Mouse (Mus musculus): Measurements from ENCODE around the gene Aldob. TPM values are rescaled to one million over a fixed set of nuclear protein-coding genes. Genes with fewer than 3 reads are reported as not detected.

Aldob gene
- polyA plus RNA-seq, 1 experiment, result 46.9 TPM

DNA sequence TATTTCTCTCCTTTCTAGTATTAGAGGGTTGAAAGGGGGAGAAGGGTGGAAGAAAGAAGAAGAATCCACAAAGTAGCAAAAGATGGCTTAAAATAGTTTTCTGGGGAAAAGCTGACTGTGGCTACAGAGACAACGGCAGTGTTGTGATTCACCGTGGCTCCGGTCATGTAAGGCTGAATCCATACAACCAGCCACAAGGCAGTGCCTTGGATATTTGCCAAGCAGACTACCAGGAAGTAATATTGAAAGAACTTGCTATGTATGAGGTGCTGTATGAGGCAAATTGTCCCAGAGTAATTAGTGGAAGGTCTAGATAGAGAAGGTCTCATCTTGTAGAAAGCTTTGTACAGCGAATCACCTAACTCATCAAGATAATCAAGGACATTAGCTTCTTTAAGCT is 22.8 kb upstream of the Aldob start:
- 84% methylated on average over 4 of the region's 4 CpGs for WGBS
- no peaks in the 10 kb centered on the region for H3K4me1 ChIP-seq (ENCODE audit: control insufficient read depth, insufficient read depth, low read length)
- no peak overlapping the region for H3K27ac ChIP-seq (ENCODE audit: control insufficient read depth, insufficient read depth, low read depth, low read length, poor library complexity)
- TF ChIP-seq CTCF (IDR thresholded peaks at IDR 0.05; ENCODE audit: control insufficient read depth, insufficient read depth, low read length) (no peak), POLR2A (IDR thresholded peaks at IDR 0.05; ENCODE audit: borderline replicate concordance, control insufficient read depth, low read depth, low read length) (no peak)
- no peak overlapping the region for H3K4me3 ChIP-seq (replicated peaks; ENCODE audit: control insufficient read depth, low read depth, low read length)

DNA sequence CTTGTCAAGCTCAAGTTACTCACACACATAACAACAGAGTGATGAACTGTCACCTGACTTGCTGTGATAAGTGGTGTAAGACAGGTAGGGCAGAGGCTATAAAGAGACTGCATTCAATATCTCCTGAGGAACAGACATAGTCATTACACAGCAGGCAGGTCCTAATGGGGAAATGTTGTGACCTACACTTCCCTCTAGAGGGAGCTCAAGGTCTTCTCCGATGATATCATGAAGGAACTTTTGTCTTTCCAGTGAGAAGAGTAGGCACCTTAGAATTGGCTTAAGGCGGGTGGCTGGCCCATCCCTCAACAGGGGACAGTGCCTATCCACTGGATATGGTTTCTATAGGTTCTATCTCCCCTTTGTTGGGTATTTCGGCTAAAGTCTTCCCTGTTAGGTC is 18.3 kb upstream of the Aldob start:
- no peak overlapping the region for H3K27ac ChIP-seq (ENCODE audit: control insufficient read depth, insufficient read depth, low read depth, low read length, poor library complexity)
- no peaks in the 10 kb centered on the region for H3K4me1 ChIP-seq (ENCODE audit: control insufficient read depth, insufficient read depth, low read length)
- TF ChIP-seq POLR2A (IDR thresholded peaks at IDR 0.05; ENCODE audit: borderline replicate concordance, control insufficient read depth, low read depth, low read length) (no peak), CTCF (IDR thresholded peaks at IDR 0.05; ENCODE audit: control insufficient read depth, insufficient read depth, low read length) (peak; percentile 40)
- WGBS, result 13% methylated on average over 3 of the region's 3 CpGs
- no peak overlapping the region for H3K4me3 ChIP-seq (replicated peaks; ENCODE audit: control insufficient read depth, low read depth, low read length)

DNA sequence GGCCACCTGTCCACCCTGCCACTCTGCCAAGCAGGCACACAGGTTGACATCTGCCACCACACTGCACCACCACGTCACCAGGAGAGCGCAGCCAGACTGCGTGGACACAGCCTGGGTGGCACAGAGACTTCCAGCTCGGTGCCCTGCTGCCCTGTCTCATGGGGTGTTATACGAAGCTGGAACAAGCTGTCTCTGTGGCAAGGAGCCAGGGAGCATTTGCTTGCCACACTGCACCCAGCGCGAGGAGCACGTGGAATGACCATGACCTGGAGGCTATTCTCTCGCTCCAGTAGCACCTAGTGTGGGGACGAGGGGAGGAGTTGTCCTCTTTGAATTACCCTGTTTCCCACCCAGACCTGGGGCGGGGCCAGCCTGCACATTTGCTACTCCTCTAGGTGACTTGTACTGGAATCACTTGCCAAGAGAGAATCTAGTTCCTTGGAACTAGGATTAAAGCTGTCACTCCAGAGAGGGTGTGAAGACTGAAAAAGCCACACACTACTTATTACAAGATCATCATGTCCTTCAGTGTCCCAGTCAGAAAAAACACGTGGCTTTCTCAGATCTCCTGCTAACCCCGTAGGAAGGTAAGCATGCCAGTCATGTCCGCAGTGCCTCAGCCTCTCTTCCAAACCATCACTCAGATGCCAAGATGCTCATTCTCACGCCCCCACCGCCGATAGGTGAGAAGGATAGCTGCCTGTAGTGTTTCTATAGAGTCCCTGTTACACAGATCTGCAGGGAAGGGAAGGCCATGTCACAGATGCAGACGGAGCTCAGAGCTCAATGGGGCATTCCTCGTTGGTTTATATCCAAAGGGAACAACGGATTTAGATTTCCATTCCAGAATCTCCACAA is 10.8 kb upstream of the Aldob start:
- Histone ChIP-seq H3K4me1 (ENCODE audit: control insufficient read depth, insufficient read depth, low read length) (no peaks in the 10 kb centered on the region; the same call in 1 of the 2 replicates), H3K4me3 (replicated peaks; ENCODE audit: control insufficient read depth, low read depth, low read length) (no peak overlapping the region), H3K27ac (ENCODE audit: control insufficient read depth, insufficient read depth, low read depth, low read length, poor library complexity) (no peak overlapping the region)
- TF ChIP-seq POLR2A (IDR thresholded peaks at IDR 0.05; ENCODE audit: borderline replicate concordance, control insufficient read depth, low read depth, low read length) (no peak), CTCF (IDR thresholded peaks at IDR 0.05; ENCODE audit: control insufficient read depth, insufficient read depth, low read length) (no peak)
- WGBS, result 74% methylated on average over 20 of the region's 20 CpGs

DNA sequence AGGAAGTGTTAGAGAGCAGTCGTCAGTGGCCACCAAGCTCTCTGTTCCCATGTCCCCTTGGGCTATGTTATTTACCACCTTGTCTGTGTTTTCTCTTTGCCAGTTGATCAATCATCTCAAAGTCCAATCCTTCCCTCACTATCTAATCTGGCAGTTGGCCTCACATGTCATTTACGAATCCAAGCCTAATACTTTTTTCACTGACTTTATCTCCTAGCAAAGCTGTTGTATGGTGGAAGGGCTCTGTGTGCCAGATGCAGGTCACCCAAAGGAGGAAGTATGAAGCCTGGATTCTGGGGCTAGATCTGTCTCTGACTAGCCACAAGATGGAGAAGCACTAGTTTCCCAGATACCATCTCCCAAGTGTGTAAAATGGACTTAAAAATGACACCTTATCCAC is 8.8 kb upstream of the Aldob start:
- no peak overlapping the region for H3K4me3 ChIP-seq (replicated peaks; ENCODE audit: control insufficient read depth, low read depth, low read length)
- whole genome bisulfite sequencing, result 40% methylated on average over 2 of the region's 2 CpGs
- H3K27ac ChIP-seq (ENCODE audit: control insufficient read depth, insufficient read depth, low read depth, low read length, poor library complexity), result no peak overlapping the region
- no peak for TF ChIP-seq POLR2A (IDR thresholded peaks at IDR 0.05; ENCODE audit: borderline replicate concordance, control insufficient read depth, low read depth, low read length)
- no peak for TF ChIP-seq CTCF (IDR thresholded peaks at IDR 0.05; ENCODE audit: control insufficient read depth, insufficient read depth, low read length)
- no peaks in the 10 kb centered on the region; the same call in 1 of the 2 replicates for H3K4me1 ChIP-seq (ENCODE audit: control insufficient read depth, insufficient read depth, low read length)

DNA sequence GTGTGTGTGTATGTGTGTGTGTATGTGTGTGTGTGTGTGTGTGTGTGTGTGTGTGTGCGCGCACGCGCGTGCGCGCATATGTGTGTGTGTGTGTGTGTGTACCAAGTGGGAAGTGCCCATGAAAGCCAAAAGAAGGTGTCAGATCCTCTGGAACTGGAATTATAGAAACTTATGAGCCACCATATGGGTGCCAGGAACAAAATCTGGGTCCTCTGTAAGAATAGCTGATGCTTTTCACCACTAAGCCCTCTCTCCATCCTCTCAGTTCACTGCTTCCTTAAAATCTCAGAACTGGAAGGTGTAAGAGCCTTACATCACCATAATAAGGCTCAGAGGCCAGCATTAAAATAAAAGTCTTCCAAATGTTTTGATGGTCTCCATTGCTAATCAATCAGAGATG is 8.0 kb upstream of the Aldob start:
- TF ChIP-seq POLR2A (IDR thresholded peaks at IDR 0.05; ENCODE audit: borderline replicate concordance, control insufficient read depth, low read depth, low read length), result no peak
- no peak for TF ChIP-seq CTCF (IDR thresholded peaks at IDR 0.05; ENCODE audit: control insufficient read depth, insufficient read depth, low read length)
- Histone ChIP-seq H3K4me3 (replicated peaks; ENCODE audit: control insufficient read depth, low read depth, low read length) (no peak overlapping the region), H3K4me1 (ENCODE audit: control insufficient read depth, insufficient read depth, low read length) (no peaks in the 10 kb centered on the region; the same call in 1 of the 2 replicates), H3K27ac (ENCODE audit: control insufficient read depth, insufficient read depth, low read depth, low read length, poor library complexity) (no peak overlapping the region)
- WGBS, result 99% methylated on average over 7 of the region's 7 CpGs

DNA sequence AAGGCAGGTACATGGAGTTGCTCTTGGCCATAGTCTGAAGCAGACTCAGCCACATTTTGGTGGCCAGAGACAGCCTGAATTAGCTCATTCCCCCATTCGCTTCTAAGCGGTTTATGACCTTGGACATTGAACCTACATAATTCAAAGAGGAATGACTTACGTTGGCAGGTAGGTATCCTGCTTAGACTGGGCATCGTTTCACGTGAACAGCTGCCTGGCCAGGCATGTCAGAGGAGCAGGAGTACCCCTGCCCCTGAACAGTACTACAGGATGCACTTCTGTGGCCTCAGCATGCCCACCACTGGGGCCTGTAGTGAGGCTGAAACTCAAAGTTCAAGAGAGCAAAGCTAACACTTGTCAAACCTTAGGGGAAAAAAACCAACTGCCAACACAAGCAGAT is 4.0 kb upstream of the Aldob start:
- Histone ChIP-seq H3K4me3 (replicated peaks; ENCODE audit: control insufficient read depth, low read depth, low read length) (no peak overlapping the region), H3K4me1 (ENCODE audit: control insufficient read depth, insufficient read depth, low read length) (no peaks in the 10 kb centered on the region), H3K27ac (ENCODE audit: control insufficient read depth, insufficient read depth, low read depth, low read length, poor library complexity) (no peak overlapping the region)
- no peak for TF ChIP-seq CTCF (IDR thresholded peaks at IDR 0.05; ENCODE audit: control insufficient read depth, insufficient read depth, low read length)
- TF ChIP-seq POLR2A (IDR thresholded peaks at IDR 0.05; ENCODE audit: borderline replicate concordance, control insufficient read depth, low read depth, low read length), result no peak
- WGBS, result 75% methylated on average over 5 of the region's 5 CpGs

DNA sequence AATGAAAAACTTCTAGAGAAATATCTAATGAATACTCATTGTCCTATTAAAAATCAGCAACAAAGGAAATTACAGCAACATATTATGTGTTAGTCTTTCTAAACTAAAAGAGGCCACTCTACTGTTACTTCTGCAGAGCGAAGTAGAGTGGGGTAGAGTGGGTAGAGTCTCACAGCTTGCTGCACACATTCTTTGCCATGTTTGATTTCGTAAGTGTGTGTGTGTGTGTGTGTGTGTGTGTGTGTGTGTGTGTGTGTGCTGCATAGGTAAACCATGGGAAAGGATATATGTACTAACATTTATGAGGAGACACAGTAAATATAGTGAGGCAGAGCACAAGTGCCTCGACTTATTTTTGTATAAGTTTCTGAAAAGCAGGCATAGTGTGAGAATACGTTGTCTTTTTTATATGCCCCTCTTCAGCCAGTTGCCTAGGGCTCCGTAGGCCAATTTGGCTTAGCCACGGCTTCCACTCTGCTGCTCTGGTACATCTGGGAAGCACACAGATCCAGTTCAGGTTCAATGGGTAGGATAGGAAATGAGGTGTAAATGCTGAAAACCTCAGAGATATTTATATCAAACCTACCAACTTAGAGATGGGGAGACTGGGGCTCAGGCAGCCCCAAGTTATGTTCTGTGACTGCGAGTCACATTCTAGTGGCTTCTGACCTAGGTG is 1.7 kb downstream of the Aldob start:
- Histone ChIP-seq H3K4me1 (ENCODE audit: control insufficient read depth, insufficient read depth, low read length) (no peaks in the 10 kb centered on the region), H3K4me3 (replicated peaks; ENCODE audit: control insufficient read depth, low read depth, low read length) (no peak overlapping the region), H3K27ac (ENCODE audit: control insufficient read depth, insufficient read depth, low read depth, low read length, poor library complexity) (no peak overlapping the region)
- TF ChIP-seq POLR2A (IDR thresholded peaks at IDR 0.05; ENCODE audit: borderline replicate concordance, control insufficient read depth, low read depth, low read length) (no peak), CTCF (IDR thresholded peaks at IDR 0.05; ENCODE audit: control insufficient read depth, insufficient read depth, low read length) (no peak)
- 82% methylated on average over 7 of the region's 7 CpGs for WGBS

DNA sequence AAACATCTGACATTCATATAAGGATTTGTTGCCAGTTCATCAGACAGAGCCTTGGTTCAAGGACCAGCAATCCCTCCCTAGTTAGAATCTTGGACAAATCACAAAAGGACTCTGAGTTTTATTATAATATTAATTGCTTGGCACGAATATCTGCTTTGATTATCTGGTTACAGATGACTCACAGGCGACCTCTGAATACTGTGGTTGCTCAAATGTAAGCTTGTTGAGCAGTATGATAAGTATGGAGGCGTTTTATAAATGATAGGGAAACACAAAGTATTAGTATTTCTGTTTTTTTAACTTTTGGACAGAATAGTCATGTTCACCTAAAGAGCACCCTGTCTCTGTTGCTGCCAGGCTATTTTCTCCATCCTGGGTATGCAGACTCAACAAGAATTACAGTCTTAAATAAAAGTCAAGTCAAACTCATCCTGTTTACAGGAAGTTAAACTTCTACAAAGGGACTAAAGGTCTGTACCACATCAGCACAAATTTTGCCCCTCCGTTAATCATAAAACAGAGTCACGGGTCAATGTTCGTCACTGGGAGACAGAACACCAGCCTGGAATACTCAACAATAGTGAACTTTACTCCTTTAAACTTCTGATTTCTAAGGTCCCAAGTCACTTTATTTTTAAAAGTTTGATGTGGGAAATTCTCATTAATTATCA is 2.3 kb downstream of the Aldob start:
- Histone ChIP-seq H3K4me3 (replicated peaks; ENCODE audit: control insufficient read depth, low read depth, low read length) (no peak overlapping the region), H3K27ac (ENCODE audit: control insufficient read depth, insufficient read depth, low read depth, low read length, poor library complexity) (no peak overlapping the region), H3K4me1 (ENCODE audit: control insufficient read depth, insufficient read depth, low read length) (no peaks in the 10 kb centered on the region)
- 75% methylated on average over 6 of the region's 6 CpGs for WGBS
- no peak for TF ChIP-seq POLR2A (IDR thresholded peaks at IDR 0.05; ENCODE audit: borderline replicate concordance, control insufficient read depth, low read depth, low read length)
- no peak for TF ChIP-seq CTCF (IDR thresholded peaks at IDR 0.05; ENCODE audit: control insufficient read depth, insufficient read depth, low read length)

Measured in bone marrow, adult 2 months (tissue).